Mouse (Mus musculus): ENCODE data around the gene Epn2. TPM values are rescaled to one million over a fixed set of nuclear protein-coding genes. Genes with fewer than 3 reads are reported as not detected.

Gene Epn2
- polyA plus RNA-seq, 1 experiment from 2014 or later: 19.7 TPM

- no peak for ATAC-seq (replicated peaks; ENCODE audit: extremely low read depth, insufficient read depth, low FRiP score)
- Histone ChIP-seq H3K4me3 (ENCODE audit: low read length) (no peak overlapping the region), H3K27me3 (ENCODE audit: control insufficient read depth, insufficient read depth, low read length) (no peaks in the 10 kb centered on the region), H3K36me3 (ENCODE audit: control insufficient read depth, insufficient read depth) (no peaks in the 10 kb centered on the region), H3K9ac (ENCODE audit: low read length) (no peak overlapping the region), H3K4me1 (ENCODE audit: control insufficient read depth, insufficient read depth, low read length) (peaks cover 22% of the 10 kb centered on the region), H3K9me3 (replicated peaks; ENCODE audit: control insufficient read depth, low read length) (no peaks in the 10 kb centered on the region), H3K4me2 (ENCODE audit: low read depth, low read length) (no peak overlapping the region), H3K27ac (ENCODE audit: low read length) (no peak overlapping the region)
- WGBS: 69% methylated on average over 7 of the region's 7 CpGs
Observed at GRCm38 (mm10) chr11:61617293-61617975, 37.9 kb upstream of the Epn2 start.

GRCm38 (mm10) chr11:61616523-61617292 is 37.2 kb upstream of the Epn2 start:
- H3K4me3 ChIP-seq (ENCODE audit: low read length): no peak overlapping the region
- no peaks in the 10 kb centered on the region for H3K36me3 ChIP-seq (ENCODE audit: control insufficient read depth, insufficient read depth)
- peak overlapping the region; percentile 34; the same call in 1 of the 2 replicates for H3K27ac ChIP-seq (ENCODE audit: low read length)
- H3K9me3 ChIP-seq (replicated peaks; ENCODE audit: control insufficient read depth, low read length): no peaks in the 10 kb centered on the region
- no peak for ATAC-seq (replicated peaks; ENCODE audit: extremely low read depth, insufficient read depth, low FRiP score)
- no peaks in the 10 kb centered on the region for H3K27me3 ChIP-seq (ENCODE audit: control insufficient read depth, insufficient read depth, low read length)
- no peak overlapping the region for H3K9ac ChIP-seq (ENCODE audit: low read length)
- peaks cover 22% of the 10 kb centered on the region for H3K4me1 ChIP-seq (ENCODE audit: control insufficient read depth, insufficient read depth, low read length)
- WGBS: 60% methylated on average over 9 of the region's 9 CpGs
- H3K4me2 ChIP-seq (ENCODE audit: low read depth, low read length): peak overlapping the region; percentile 61

GRCm38 (mm10) chr11:61615686-61616522 is 36.4 kb upstream of the Epn2 start:
- H3K9ac ChIP-seq (ENCODE audit: low read length): peak overlapping the region; percentile 48; the same call in 1 of the 2 replicates
- no peaks in the 10 kb centered on the region for H3K9me3 ChIP-seq (replicated peaks; ENCODE audit: control insufficient read depth, low read length)
- H3K27me3 ChIP-seq (ENCODE audit: control insufficient read depth, insufficient read depth, low read length): no peaks in the 10 kb centered on the region
- H3K27ac ChIP-seq (ENCODE audit: low read length): 0 out of 2 replicates have a peak overlapping the region, but pooled peaks have one; percentile 34
- H3K4me1 ChIP-seq (ENCODE audit: control insufficient read depth, insufficient read depth, low read length): peaks cover 22% of the 10 kb centered on the region
- H3K36me3 ChIP-seq (ENCODE audit: control insufficient read depth, insufficient read depth): no peaks in the 10 kb centered on the region
- H3K4me2 ChIP-seq (ENCODE audit: low read depth, low read length): peak overlapping the region; percentile 61
- WGBS: 6% methylated on average over 19 of the region's 22 CpGs
- no peak for ATAC-seq (replicated peaks; ENCODE audit: extremely low read depth, insufficient read depth, low FRiP score)
- peak overlapping the region; percentile 29 for H3K4me3 ChIP-seq (ENCODE audit: low read length)

- H3K36me3 ChIP-seq (ENCODE audit: control insufficient read depth, insufficient read depth): no peaks in the 10 kb centered on the region
- H3K27me3 ChIP-seq (ENCODE audit: control insufficient read depth, insufficient read depth, low read length): no peaks in the 10 kb centered on the region
- WGBS: 66% methylated on average over 5 of the region's 5 CpGs
- H3K27ac ChIP-seq (ENCODE audit: low read length): no peak overlapping the region
- no peak overlapping the region for H3K4me3 ChIP-seq (ENCODE audit: low read length)
- H3K4me2 ChIP-seq (ENCODE audit: low read depth, low read length): no peak overlapping the region
- H3K9ac ChIP-seq (ENCODE audit: low read length): no peak overlapping the region
- no peak for ATAC-seq (replicated peaks; ENCODE audit: extremely low read depth, insufficient read depth, low FRiP score)
- peaks cover 4% of the 10 kb centered on the region; the same call in 1 of the 2 replicates for H3K9me3 ChIP-seq (replicated peaks; ENCODE audit: control insufficient read depth, low read length)
- H3K4me1 ChIP-seq (ENCODE audit: control insufficient read depth, insufficient read depth, low read length): peaks cover 20% of the 10 kb centered on the region
Observed at GRCm38 (mm10) chr11:61614401-61614800, 34.9 kb upstream of the Epn2 start.

GRCm38 (mm10) chr11:61612116-61612635 is 32.7 kb upstream of the Epn2 start:
- 70% methylated on average over 4 of the region's 4 CpGs for WGBS
- H3K4me2 ChIP-seq (ENCODE audit: low read depth, low read length): no peak overlapping the region

GRCm38 (mm10) chr11:61611197-61611596 is 31.7 kb upstream of the Epn2 start:
- Histone ChIP-seq H3K27me3 (ENCODE audit: control insufficient read depth, insufficient read depth, low read length) (no peaks in the 10 kb centered on the region), H3K4me2 (ENCODE audit: low read depth, low read length) (no peak overlapping the region), H3K9ac (ENCODE audit: low read length) (no peak overlapping the region), H3K27ac (ENCODE audit: low read length) (no peak overlapping the region), H3K4me3 (ENCODE audit: low read length) (no peak overlapping the region), H3K9me3 (replicated peaks; ENCODE audit: control insufficient read depth, low read length) (peaks cover 13% of the 10 kb centered on the region), H3K4me1 (ENCODE audit: control insufficient read depth, insufficient read depth, low read length) (peaks cover 11% of the 10 kb centered on the region), H3K36me3 (ENCODE audit: control insufficient read depth, insufficient read depth) (no peaks in the 10 kb centered on the region)
- no peak for ATAC-seq (replicated peaks; ENCODE audit: extremely low read depth, insufficient read depth, low FRiP score)
- WGBS: 75% methylated on average over 3 of the region's 3 CpGs

More at GRCm38 (mm10) chr11:61612116-61612635, 32.7 kb upstream of the Epn2 start:
- Histone ChIP-seq H3K36me3 (ENCODE audit: control insufficient read depth, insufficient read depth) (no peaks in the 10 kb centered on the region), H3K4me3 (ENCODE audit: low read length) (no peak overlapping the region), H3K27me3 (ENCODE audit: control insufficient read depth, insufficient read depth, low read length) (no peaks in the 10 kb centered on the region), H3K4me1 (ENCODE audit: control insufficient read depth, insufficient read depth, low read length) (peaks cover 17% of the 10 kb centered on the region), H3K9me3 (replicated peaks; ENCODE audit: control insufficient read depth, low read length) (peaks cover 6% of the 10 kb centered on the region; the same call in 1 of the 2 replicates), H3K27ac (ENCODE audit: low read length) (no peak overlapping the region), H3K9ac (ENCODE audit: low read length) (no peak overlapping the region)
- ATAC-seq (replicated peaks; ENCODE audit: extremely low read depth, insufficient read depth, low FRiP score): no peak

- Histone ChIP-seq H3K4me1 (ENCODE audit: control insufficient read depth, insufficient read depth, low read length) (no peaks in the 10 kb centered on the region), H3K9me3 (replicated peaks; ENCODE audit: control insufficient read depth, low read length) (peaks cover 13% of the 10 kb centered on the region), H3K4me2 (ENCODE audit: low read depth, low read length) (no peak overlapping the region), H3K36me3 (ENCODE audit: control insufficient read depth, insufficient read depth) (no peaks in the 10 kb centered on the region), H3K9ac (ENCODE audit: low read length) (no peak overlapping the region), H3K4me3 (ENCODE audit: low read length) (no peak overlapping the region), H3K27ac (ENCODE audit: low read length) (no peak overlapping the region), H3K27me3 (ENCODE audit: control insufficient read depth, insufficient read depth, low read length) (no peaks in the 10 kb centered on the region)
- WGBS: 52% methylated on average over 4 of the region's 4 CpGs
- no peak for ATAC-seq (replicated peaks; ENCODE audit: extremely low read depth, insufficient read depth, low FRiP score)
Observed at GRCm38 (mm10) chr11:61608072-61608471, 28.6 kb upstream of the Epn2 start.

- WGBS: 80% methylated on average over 7 of the region's 7 CpGs
- no peak overlapping the region for H3K4me3 ChIP-seq (ENCODE audit: low read length)
- H3K9ac ChIP-seq (ENCODE audit: low read length): no peak overlapping the region
- peaks cover 6% of the 10 kb centered on the region for H3K9me3 ChIP-seq (replicated peaks; ENCODE audit: control insufficient read depth, low read length)
- H3K27me3 ChIP-seq (ENCODE audit: control insufficient read depth, insufficient read depth, low read length): no peaks in the 10 kb centered on the region
- no peak for ATAC-seq (replicated peaks; ENCODE audit: extremely low read depth, insufficient read depth, low FRiP score)
- no peak overlapping the region for H3K4me2 ChIP-seq (ENCODE audit: low read depth, low read length)
- no peaks in the 10 kb centered on the region for H3K36me3 ChIP-seq (ENCODE audit: control insufficient read depth, insufficient read depth)
- no peaks in the 10 kb centered on the region for H3K4me1 ChIP-seq (ENCODE audit: control insufficient read depth, insufficient read depth, low read length)
- H3K27ac ChIP-seq (ENCODE audit: low read length): no peak overlapping the region
Observed at GRCm38 (mm10) chr11:61602705-61603104, 23.2 kb upstream of the Epn2 start.

All from heart, embryonic 16.5 days (tissue).